26 mouse cellular contexts compared by ENCODE assay signal in the genomic region with DNA sequence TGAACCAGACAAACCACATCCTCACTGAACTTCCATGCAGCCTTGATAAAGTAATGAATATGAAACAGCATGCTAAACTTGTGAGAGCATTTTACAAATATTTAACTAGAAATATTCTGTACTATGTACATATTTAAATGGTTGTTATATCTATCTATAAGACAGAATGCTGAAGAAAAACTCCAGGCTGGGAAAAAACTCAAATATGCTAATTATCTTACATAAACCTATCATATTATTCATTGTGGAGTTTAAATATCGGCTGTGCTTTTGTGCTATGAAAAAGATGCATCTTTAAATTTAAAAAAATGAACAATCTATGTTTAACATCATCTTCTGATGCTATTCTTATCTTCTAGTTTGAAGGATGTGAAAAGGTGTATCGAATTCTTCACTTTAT. TPM values are rescaled to one million over a fixed set of nuclear protein-coding genes. Genes with fewer than 3 reads are reported as not detected.
DNase-seq lines count a peak whose midpoint lies in the region; ATAC-seq and TF ChIP-seq lines count a peak whose summit lies in the region.
"Had no signal": no experiment of that assay in that cellular context is flagged by ENCODE, and none has a peak within 500 bp of the region (broad histone marks: within the 10 kb centered on the region; RNA-seq: fewer than 3 reads in every experiment).

No protein-coding gene starts in this region.

- H3K27ac ChIP-seq in left cerebral cortex, adult 2 months, result peak overlapping the region; percentile 58
- H3K27ac ChIP-seq: embryonic facial prominence, embryonic 13.5 days; embryonic facial prominence, embryonic 15.5 days; forebrain, embryonic 10.5 days; forebrain, embryonic 12.5 days had no signal

- no peak overlapping the region for H3K4me3 ChIP-seq in left cerebral cortex, adult 2 months
- H3K4me3 ChIP-seq: embryonic facial prominence, embryonic 13.5 days; embryonic facial prominence, embryonic 15.5 days; erythroblast, embryonic 14.5 days; forebrain, embryonic 10.5 days; forebrain, embryonic 12.5 days had no signal

- DNase-seq in frontal cortex, postnatal 36 days (ENCODE audit: low spot score in 2 of 2), result no peak
- no peak for DNase-seq in left cerebral cortex, adult 2 months (ENCODE audit: extremely low spot score in 1 of 2, low spot score in 2 of 2)
- no peak for DNase-seq in left cerebral cortex, postnatal 10 days (ENCODE audit: extremely low spot score in 1 of 2, low spot score in 2 of 2)
- no peak for DNase-seq in kidney, postnatal 25 days
- DNase-seq: adrenal gland, adult 8-10 months; adrenal gland, postnatal 14 days; adrenal gland, postnatal 36 days; B cell, adult 2 months; cerebellum, adult 11 months; cerebellum, adult 18-20 months; cerebellum, adult 8-10 months; cerebellum, adult 9-11 months; cerebellum, postnatal 14 days; cerebellum, postnatal 36 days; embryo, embryonic 11 days had no signal

- intact Hi-C loops in left cerebral cortex, adult 2 months (cut with DNase I), result loop anchor here (2.0 kb wide), 1 partner anchor 75 kb away; no protein-coding TSS in a partner anchor
- intact Hi-C loops in left cerebral cortex, postnatal 10 days (cut with DNase I), result no loop called here

- peak; percentile 53 for ATAC-seq in frontal cortex, adult (ENCODE audit: low TSS enrichment)
- ATAC-seq: activated CD4-positive, CD25-positive, alpha-beta regulatory T cell, adult 4 months; CD4-positive, CD25-positive, alpha-beta regulatory T cell, adult 4 months; forebrain, embryonic 14.5 days; forebrain, embryonic 16.5 days; Patski had no signal

- TF ChIP-seq CTCF in left cerebral cortex, adult 2 months (IDR thresholded peaks at IDR 0.05), result no peak

RNA-seq across cellular contexts. Expression of a gene that starts 58.6 kb away (rescaled TPM):
- 10 to 100 TPM; 65.4 to 72.6 TPM for total RNA-seq in left cerebral cortex, adult 2 months (2021)
- 10 to 100 TPM; 62.1 to 66.6 TPM for total RNA-seq in left cerebral cortex, postnatal 10 days (2021)
